Mouse (Mus musculus) urinary bladder, postnatal 10 days (tissue): ENCODE measurements around the gene Ankmy2.
"Not testable (repeated sequence)": the region's sequence is repeated elsewhere in the genome, so short reads cannot be mapped to it uniquely, and the experiment has no call there.

Experiments used
- DNase-seq: peaks from one replicate; pipeline ENCODE4 v3.0.0; 2022; ENCODE audit warnings: low spot score

Gene Ankmy2

GRCm38 (mm10) chr12:36157638-36158308 is 859 bp downstream of the Ankmy2 start, which contains the start of gene Bzw2:
Bzw2 (minus strand) TSS chr12:36158080.
- peak; percentile 20 for DNase-seq

DNA sequence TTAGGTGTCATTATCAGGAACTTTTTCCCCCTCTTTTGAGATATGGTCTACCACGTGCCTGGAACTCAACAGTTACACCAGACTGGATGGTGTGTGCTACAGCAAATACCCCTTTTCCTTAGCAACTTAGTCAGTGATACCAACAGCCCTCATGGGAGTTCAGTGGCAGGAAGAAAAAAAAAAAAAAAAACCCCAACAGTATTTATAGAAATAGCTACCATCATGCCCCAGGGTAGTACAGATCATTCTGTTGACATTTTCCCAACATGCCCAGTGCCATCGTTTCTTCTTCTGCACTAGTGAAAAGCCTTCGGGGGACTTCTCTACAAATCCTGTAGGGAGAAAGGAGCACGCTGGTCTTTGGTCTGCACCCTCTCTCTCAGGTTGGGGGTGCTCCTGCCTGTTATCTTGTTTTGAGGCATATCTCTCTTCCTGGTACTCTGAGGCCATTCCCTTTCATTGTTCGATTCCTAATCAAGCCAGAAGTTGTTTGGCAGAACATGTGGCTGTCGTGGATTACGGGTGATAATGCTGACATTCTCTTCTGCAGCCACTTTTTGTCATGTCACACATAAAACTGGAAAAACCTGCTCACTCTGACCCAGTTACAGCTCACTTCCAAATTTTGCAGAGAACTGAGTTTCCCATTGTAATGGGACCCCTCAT is 7.3 kb downstream of the Ankmy2 start:
- no peak for DNase-seq

- DNase-seq = no peak
These were observed 8.4 kb downstream of the Ankmy2 start for GRCm38 (mm10) chr12:36165299-36165698.

DNA sequence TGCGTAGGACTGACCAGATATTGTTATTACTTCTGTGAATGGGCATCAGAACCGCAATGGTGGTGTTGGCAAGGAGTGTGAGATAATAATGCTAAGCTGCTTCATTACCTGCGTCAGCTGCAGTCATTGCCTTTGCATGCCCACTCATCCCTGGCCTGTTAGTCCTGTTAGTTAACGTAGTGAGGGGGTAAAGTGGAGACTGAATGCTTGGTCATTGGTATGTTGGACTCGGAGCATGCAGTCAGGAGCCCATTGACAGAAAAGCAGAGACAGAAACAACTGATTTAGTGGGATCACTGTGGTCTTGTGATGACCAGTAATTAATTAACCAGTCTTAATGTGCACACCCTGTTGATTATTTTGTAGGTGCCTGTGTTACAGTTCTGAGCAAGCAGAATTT is 20.3 kb downstream of the Ankmy2 start:
- DNase-seq = no peak

GRCm38 (mm10) chr12:36182570-36182969 is 25.7 kb downstream of the Ankmy2 start:
- no peak for DNase-seq

DNA sequence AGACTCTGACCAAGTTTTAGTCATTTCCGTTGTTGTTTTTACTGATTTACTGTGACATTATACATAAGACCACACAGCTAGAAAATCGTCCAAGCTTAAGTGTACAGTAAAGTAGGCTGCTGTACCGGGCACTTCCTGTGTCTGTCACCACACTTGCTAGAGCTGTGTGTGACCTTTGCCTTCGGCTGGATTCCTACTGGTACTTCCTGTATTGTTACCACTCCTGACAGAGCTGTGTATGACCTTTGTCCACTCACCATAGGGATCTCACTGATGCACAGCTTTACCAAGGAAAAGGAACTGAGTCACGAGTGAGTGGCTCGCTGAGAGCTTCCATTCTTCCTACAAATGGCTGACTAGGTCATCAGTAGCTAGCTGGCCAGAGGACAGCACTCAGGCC is 30.2 kb downstream of the Ankmy2 start:
- DNase-seq = no peak

- DNase-seq = no peak
These were observed 32.7 kb downstream of the Ankmy2 start for GRCm38 (mm10) chr12:36189610-36190009.

- no peak for DNase-seq
These were observed 33.4 kb downstream of the Ankmy2 start for GRCm38 (mm10) chr12:36190343-36190742.

- DNase-seq = no peak
These were observed 38.1 kb downstream of the Ankmy2 start for GRCm38 (mm10) chr12:36194976-36195375.

GRCm38 (mm10) chr12:36205579-36206119 is 48.7 kb downstream of the Ankmy2 start:
- DNase-seq = not testable (repeated sequence)

DNA sequence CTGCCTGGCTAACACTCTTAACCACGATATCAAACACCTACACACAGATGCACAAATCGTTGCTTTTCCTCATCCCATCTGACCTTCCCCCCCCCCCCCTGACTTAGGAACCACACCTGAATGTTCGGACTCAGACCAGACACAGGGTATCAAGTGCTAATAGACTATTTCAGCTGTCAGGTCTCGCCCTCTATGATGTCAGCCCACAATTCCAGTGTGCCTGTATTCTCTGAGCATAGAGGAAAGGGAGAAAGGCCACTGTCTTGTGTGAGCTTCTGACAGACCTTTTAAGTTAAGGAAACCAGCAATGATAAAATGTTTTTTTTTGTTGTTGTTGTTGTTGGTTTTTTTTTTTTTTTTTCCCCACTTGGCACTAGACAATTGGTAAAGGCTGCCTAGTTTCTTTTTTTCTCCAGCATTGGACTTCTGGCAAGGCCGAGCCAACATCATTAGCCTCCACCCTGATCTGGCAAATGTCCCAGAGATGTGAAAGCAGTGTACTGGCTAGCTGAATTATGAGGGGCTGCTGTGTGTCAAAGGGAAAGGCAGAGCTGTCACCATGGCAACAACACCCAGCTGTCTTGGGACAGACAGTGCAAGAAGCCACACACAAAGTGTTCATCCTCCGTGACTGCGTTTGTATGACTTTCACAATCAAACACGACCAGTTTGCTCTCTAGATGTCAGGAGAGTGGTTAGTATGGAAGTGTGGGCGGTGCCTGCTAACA is 50.3 kb downstream of the Ankmy2 start:
- no peak for DNase-seq

DNA sequence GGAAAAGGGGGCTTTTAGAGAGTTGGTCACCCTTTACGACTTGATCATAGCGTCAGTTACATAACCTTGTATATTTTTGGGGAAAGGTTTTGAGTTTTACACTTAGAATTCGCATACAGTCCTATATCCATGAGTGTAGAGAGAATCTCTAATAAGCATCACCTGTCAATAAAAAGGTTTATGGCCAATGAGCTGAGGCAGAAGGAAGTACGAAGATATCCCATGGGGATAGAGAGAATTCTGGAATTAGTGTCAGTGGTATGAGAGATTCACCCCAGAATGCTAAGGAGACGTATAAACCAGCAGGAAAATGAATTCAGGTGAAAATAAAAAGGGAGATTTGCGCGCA is 50.9 kb downstream of the Ankmy2 start:
- no peak for DNase-seq

DNA sequence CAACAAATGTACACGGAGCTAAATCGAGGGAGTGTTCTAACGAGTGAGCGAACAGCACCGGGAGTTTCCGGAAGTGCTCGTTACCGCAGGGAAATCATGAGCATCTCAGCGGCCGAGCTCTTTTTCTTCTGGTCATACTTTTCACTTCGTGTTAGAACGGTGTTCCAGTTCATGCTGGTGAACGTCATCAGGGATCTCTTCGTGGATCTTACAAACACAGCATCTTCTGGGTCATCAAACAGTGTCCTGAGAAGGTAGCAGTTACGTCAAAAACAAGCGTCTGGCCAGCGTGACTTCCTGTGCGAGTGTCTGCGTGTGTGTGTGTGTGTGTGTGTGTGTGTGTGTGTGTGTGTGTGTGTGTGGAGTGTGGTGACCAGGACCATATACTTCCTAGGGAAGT is 51.5 kb downstream of the Ankmy2 start:
- DNase-seq = no peak

DNA sequence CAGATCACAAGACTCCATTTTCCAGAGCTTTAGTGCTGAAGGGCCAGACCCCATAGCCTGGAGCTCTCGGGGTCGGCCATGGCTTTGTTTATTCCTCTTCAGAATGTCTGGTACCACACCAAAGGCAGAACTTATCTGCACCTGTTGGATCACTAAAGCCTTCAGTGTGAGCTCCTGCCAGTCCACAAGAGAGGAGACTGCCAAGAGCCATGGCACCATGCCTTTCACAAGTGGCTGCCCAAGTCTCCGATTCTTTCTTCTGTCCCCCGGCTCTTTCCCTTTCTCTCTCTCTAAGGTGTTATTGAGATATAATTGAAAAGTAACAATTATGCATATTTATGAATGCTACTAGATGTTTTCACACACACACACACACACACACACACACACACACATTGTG is 53.2 kb downstream of the Ankmy2 start:
- DNase-seq = no peak

DNA sequence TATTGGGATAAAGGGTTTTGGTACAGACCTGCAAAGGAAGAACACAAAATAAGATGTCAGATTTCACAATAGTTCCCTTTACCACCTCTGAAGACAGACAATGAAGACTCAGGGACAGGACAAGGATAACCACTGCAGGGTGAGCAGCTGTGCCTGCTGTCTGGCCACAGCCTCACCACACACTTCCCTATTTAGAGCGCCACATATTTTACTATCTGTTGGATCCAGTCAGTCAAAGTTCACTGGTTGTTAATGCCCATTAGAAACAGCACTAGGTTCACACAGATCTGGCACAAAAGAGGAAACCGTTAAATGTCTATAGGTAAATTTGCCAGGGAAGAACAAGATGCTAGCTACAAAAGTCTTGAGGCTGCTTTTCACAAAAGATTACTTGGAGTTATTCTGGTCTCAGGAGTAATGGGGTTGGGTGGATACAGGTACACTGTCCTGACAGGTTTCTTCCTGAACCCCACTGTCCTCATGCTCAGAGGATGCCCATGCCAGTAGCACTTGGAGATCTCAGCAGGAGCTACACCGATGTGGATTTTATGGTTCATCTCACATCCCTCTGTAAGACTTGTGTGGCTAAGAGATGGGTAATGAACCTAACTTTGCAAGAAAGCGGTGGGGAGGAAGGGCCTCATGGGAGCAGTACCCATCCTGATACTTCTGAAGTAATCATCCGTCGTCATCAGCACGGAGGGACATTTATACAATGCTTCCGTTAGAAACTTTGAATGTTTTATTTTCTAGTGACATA is 57.7 kb downstream of the Ankmy2 start:
- no peak for DNase-seq

GRCm38 (mm10) chr12:36215149-36215480 is 58.2 kb downstream of the Ankmy2 start:
- no peak for DNase-seq

GRCm38 (mm10) chr12:36216230-36216629 is 59.3 kb downstream of the Ankmy2 start:
- DNase-seq = no peak

DNA sequence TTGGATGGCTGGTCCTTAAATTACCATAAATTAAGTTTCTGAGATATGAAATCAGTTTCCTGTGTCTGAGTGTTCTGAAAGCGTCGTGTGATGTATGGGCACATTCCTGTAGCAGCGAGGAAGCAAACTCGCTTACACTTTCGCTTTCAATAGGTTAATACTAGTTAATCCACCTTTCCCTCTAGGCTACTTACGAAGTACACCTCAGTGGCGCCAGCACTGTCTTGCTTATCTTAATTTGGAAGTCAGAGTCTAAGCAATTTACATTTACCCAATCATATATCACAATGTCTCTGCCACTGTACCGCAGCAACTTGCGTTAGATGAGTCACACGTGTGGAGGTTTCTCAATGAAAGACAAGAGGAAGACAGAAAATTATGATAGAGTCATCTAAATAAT is 60.0 kb downstream of the Ankmy2 start:
- no peak for DNase-seq

- DNase-seq = no peak
These were observed 67.5 kb downstream of the Ankmy2 start for GRCm38 (mm10) chr12:36224392-36224791.

GRCm38 (mm10) chr12:36231386-36231785 is 74.5 kb downstream of the Ankmy2 start:
- no peak for DNase-seq

GRCm38 (mm10) chr12:36241171-36241570 is 84.3 kb downstream of the Ankmy2 start:
- no peak for DNase-seq
